Mouse (Mus musculus): ENCODE measurements around the gene Sesn1. TPM values are rescaled to one million over a fixed set of nuclear protein-coding genes. Genes with fewer than 3 reads are reported as not detected.
"Not testable (repeated sequence)": the region's sequence is repeated elsewhere in the genome, so short reads cannot be mapped to it uniquely, and the experiment has no call there.

Gene Sesn1
- polyA plus RNA-seq, 1 experiment from 2014 or later = 49.6 TPM

DNA sequence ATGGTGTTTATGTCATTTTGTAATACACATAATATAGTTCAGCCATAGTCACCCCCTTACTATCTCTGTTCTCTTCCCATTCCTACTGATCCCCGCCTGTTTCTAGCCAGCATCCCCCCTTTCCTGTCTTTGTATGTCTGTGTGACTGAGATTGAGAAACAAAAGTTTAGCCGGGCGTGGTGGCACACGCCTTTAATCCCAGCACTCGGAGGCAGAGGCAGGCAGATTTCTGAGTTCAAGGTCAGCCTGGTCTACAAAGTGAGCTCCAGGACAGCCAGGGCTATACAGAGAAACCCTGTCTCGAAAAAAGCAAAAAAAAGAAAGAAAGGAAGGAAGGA lies 9.0 kb downstream of the Sesn1 start:
- WGBS = 95% methylated on average over 6 of the region's 6 CpGs
- ATAC-seq; H3K27ac ChIP-seq (ENCODE audit: low read length); H3K9ac ChIP-seq (replicated peaks; ENCODE audit: low read depth, low read length); H3K4me3 ChIP-seq (replicated peaks; ENCODE audit: low read length); H3K9me3 ChIP-seq (ENCODE audit: control insufficient read depth, low read length); H3K4me1 ChIP-seq (replicated peaks; ENCODE audit: control insufficient read depth, insufficient read depth, low read length); H3K27me3 ChIP-seq (replicated peaks; ENCODE audit: control insufficient read depth, insufficient read depth, low read length); H3K4me2 ChIP-seq (ENCODE audit: low read length); H3K36me3 ChIP-seq (ENCODE audit: control insufficient read depth, insufficient read depth): not testable (repeated sequence)

DNA sequence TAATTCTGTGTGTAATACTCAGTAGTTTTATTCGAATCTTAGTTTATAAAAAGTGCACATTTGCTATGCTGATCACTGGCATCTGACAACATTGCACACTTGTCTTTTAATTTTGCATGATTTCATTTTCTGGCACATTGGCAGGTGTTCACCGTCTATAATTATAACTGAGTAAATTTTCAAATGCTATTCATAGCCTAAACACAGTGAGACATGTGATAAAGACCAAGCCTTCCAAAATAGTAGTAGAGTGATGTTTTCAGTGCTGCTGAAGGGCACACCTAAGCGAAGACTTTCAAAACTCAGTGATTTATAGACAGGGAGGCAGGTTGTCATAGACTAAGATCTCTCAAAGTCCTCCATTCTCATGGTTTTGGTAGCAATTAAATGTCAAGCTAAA lies 9.6 kb downstream of the Sesn1 start:
- no peak overlapping the region for H3K4me2 ChIP-seq (ENCODE audit: low read length)
- no peaks in the 10 kb centered on the region for H3K27me3 ChIP-seq (replicated peaks; ENCODE audit: control insufficient read depth, insufficient read depth, low read length)
- no peak overlapping the region for H3K9ac ChIP-seq (replicated peaks; ENCODE audit: low read depth, low read length)
- H3K9me3 ChIP-seq (ENCODE audit: control insufficient read depth, low read length) = no peaks in the 10 kb centered on the region
- H3K36me3 ChIP-seq (ENCODE audit: control insufficient read depth, insufficient read depth) = no peaks in the 10 kb centered on the region
- H3K4me1 ChIP-seq (replicated peaks; ENCODE audit: control insufficient read depth, insufficient read depth, low read length) = peaks cover 2% of the 10 kb centered on the region; the same call in 1 of the 2 replicates
- H3K27ac ChIP-seq (ENCODE audit: low read length) = no peak overlapping the region
- WGBS = 64% methylated on average over 3 of the region's 3 CpGs
- ATAC-seq = peak; percentile 61; the same call in 1 of the 2 replicates
- no peak overlapping the region for H3K4me3 ChIP-seq (replicated peaks; ENCODE audit: low read length)

DNA sequence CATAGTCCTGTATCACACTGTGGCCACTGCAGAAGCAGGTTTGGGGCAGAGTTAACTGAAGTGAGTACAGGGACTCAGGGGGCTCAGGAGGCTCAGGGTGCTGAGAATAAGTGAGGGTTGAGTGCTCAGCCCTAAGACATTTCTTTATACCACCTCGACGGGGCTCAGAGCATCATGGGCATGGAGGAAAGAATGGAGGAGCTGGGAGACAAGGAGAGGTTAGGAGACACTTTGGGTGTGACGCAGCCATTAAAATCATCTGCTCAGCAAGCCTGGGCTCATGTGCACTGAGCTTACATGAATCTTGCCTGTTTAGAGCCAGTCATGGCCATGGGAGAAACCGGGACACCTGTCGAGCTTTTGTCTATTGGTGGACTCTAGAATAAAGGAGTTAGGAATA lies 10.7 kb downstream of the Sesn1 start:
- Histone ChIP-seq H3K27me3 (replicated peaks; ENCODE audit: control insufficient read depth, insufficient read depth, low read length) (no peaks in the 10 kb centered on the region), H3K4me1 (replicated peaks; ENCODE audit: control insufficient read depth, insufficient read depth, low read length) (peaks cover 2% of the 10 kb centered on the region; the same call in 1 of the 2 replicates), H3K4me2 (ENCODE audit: low read length) (no peak overlapping the region), H3K9me3 (ENCODE audit: control insufficient read depth, low read length) (no peaks in the 10 kb centered on the region), H3K27ac (ENCODE audit: low read length) (no peak overlapping the region), H3K4me3 (replicated peaks; ENCODE audit: low read length) (no peak overlapping the region), H3K36me3 (ENCODE audit: control insufficient read depth, insufficient read depth) (no peaks in the 10 kb centered on the region), H3K9ac (replicated peaks; ENCODE audit: low read depth, low read length) (no peak overlapping the region)
- 94% methylated on average over 5 of the region's 5 CpGs for WGBS
- ATAC-seq = no peak

GRCm38 (mm10) chr10:41821171-41821570 lies 11.4 kb downstream of the Sesn1 start:
- Histone ChIP-seq H3K27me3 (replicated peaks; ENCODE audit: control insufficient read depth, insufficient read depth, low read length) (no peaks in the 10 kb centered on the region), H3K9me3 (ENCODE audit: control insufficient read depth, low read length) (no peaks in the 10 kb centered on the region), H3K27ac (ENCODE audit: low read length) (no peak overlapping the region), H3K36me3 (ENCODE audit: control insufficient read depth, insufficient read depth) (no peaks in the 10 kb centered on the region), H3K4me3 (replicated peaks; ENCODE audit: low read length) (no peak overlapping the region), H3K4me2 (ENCODE audit: low read length) (no peak overlapping the region), H3K4me1 (replicated peaks; ENCODE audit: control insufficient read depth, insufficient read depth, low read length) (peaks cover 2% of the 10 kb centered on the region; the same call in 1 of the 2 replicates), H3K9ac (replicated peaks; ENCODE audit: low read depth, low read length) (no peak overlapping the region)
- ATAC-seq = no peak
- WGBS = 87% methylated on average over 6 of the region's 6 CpGs

GRCm38 (mm10) chr10:41822573-41823281 lies 13.0 kb downstream of the Sesn1 start:
- Histone ChIP-seq H3K4me1 (replicated peaks; ENCODE audit: control insufficient read depth, insufficient read depth, low read length) (no peaks in the 10 kb centered on the region), H3K4me2 (ENCODE audit: low read length) (no peak overlapping the region), H3K9ac (replicated peaks; ENCODE audit: low read depth, low read length) (no peak overlapping the region), H3K27me3 (replicated peaks; ENCODE audit: control insufficient read depth, insufficient read depth, low read length) (no peaks in the 10 kb centered on the region), H3K4me3 (replicated peaks; ENCODE audit: low read length) (no peak overlapping the region), H3K36me3 (ENCODE audit: control insufficient read depth, insufficient read depth) (no peaks in the 10 kb centered on the region), H3K9me3 (ENCODE audit: control insufficient read depth, low read length) (no peaks in the 10 kb centered on the region), H3K27ac (ENCODE audit: low read length) (no peak overlapping the region)
- 82% methylated on average over 5 of the region's 5 CpGs for WGBS
- no peak for ATAC-seq

DNA sequence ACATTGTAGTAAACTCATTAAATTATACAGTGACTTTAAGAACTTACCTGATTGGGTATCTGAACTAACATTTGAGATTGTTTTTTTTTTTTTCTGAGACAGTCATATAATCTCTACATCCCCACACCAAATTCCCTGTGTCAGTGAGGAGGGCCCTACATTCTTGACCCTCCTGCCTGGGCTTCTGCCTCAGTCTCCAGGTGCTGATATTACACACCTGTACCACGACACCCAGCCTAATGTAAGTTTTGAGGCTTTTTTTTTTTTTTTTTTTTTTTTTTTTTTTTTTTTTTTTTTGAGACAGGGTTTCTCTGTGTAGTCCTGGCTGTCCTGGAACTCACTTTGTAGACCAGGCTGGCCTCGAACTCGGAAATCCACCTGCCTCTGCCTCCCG lies 13.5 kb downstream of the Sesn1 start:
- not testable (repeated sequence) for H3K27ac ChIP-seq (ENCODE audit: low read length); H3K4me2 ChIP-seq (ENCODE audit: low read length); H3K27me3 ChIP-seq (replicated peaks; ENCODE audit: control insufficient read depth, insufficient read depth, low read length); H3K4me1 ChIP-seq (replicated peaks; ENCODE audit: control insufficient read depth, insufficient read depth, low read length); H3K9me3 ChIP-seq (ENCODE audit: control insufficient read depth, low read length); H3K4me3 ChIP-seq (replicated peaks; ENCODE audit: low read length); H3K36me3 ChIP-seq (ENCODE audit: control insufficient read depth, insufficient read depth); ATAC-seq; H3K9ac ChIP-seq (replicated peaks; ENCODE audit: low read depth, low read length)
- 96% methylated on average over 2 of the region's 4 CpGs for WGBS

GRCm38 (mm10) chr10:41823916-41824315 lies 14.2 kb downstream of the Sesn1 start:
- Histone ChIP-seq H3K27me3 (replicated peaks; ENCODE audit: control insufficient read depth, insufficient read depth, low read length) (no peaks in the 10 kb centered on the region), H3K4me2 (ENCODE audit: low read length) (no peak overlapping the region), H3K36me3 (ENCODE audit: control insufficient read depth, insufficient read depth) (no peaks in the 10 kb centered on the region), H3K4me1 (replicated peaks; ENCODE audit: control insufficient read depth, insufficient read depth, low read length) (no peaks in the 10 kb centered on the region), H3K27ac (ENCODE audit: low read length) (no peak overlapping the region), H3K9me3 (ENCODE audit: control insufficient read depth, low read length) (no peaks in the 10 kb centered on the region), H3K4me3 (replicated peaks; ENCODE audit: low read length) (no peak overlapping the region), H3K9ac (replicated peaks; ENCODE audit: low read depth, low read length) (no peak overlapping the region)
- WGBS = 88% methylated on average over 4 of the region's 4 CpGs
- no peak for ATAC-seq

GRCm38 (mm10) chr10:41825041-41825440 lies 15.3 kb downstream of the Sesn1 start:
- 89% methylated on average over 10 of the region's 10 CpGs for WGBS
- Histone ChIP-seq H3K4me1 (replicated peaks; ENCODE audit: control insufficient read depth, insufficient read depth, low read length) (no peaks in the 10 kb centered on the region), H3K9me3 (ENCODE audit: control insufficient read depth, low read length) (no peaks in the 10 kb centered on the region), H3K4me2 (ENCODE audit: low read length) (no peak overlapping the region), H3K4me3 (replicated peaks; ENCODE audit: low read length) (no peak overlapping the region), H3K36me3 (ENCODE audit: control insufficient read depth, insufficient read depth) (no peaks in the 10 kb centered on the region), H3K27me3 (replicated peaks; ENCODE audit: control insufficient read depth, insufficient read depth, low read length) (no peaks in the 10 kb centered on the region), H3K9ac (replicated peaks; ENCODE audit: low read depth, low read length) (no peak overlapping the region), H3K27ac (ENCODE audit: low read length) (no peak overlapping the region)
- no peak for ATAC-seq

- H3K36me3 ChIP-seq (ENCODE audit: control insufficient read depth, insufficient read depth) = no peaks in the 10 kb centered on the region
- no peaks in the 10 kb centered on the region for H3K9me3 ChIP-seq (ENCODE audit: control insufficient read depth, low read length)
- no peak overlapping the region for H3K9ac ChIP-seq (replicated peaks; ENCODE audit: low read depth, low read length)
- no peak overlapping the region for H3K4me3 ChIP-seq (replicated peaks; ENCODE audit: low read length)
- no peak overlapping the region for H3K4me2 ChIP-seq (ENCODE audit: low read length)
- no peaks in the 10 kb centered on the region for H3K27me3 ChIP-seq (replicated peaks; ENCODE audit: control insufficient read depth, insufficient read depth, low read length)
- H3K27ac ChIP-seq (ENCODE audit: low read length) = no peak overlapping the region
- H3K4me1 ChIP-seq (replicated peaks; ENCODE audit: control insufficient read depth, insufficient read depth, low read length) = no peaks in the 10 kb centered on the region
- 91% methylated on average over 4 of the region's 4 CpGs for WGBS
- ATAC-seq = no peak
Measured at GRCm38 (mm10) chr10:41825996-41826395, 16.3 kb downstream of the Sesn1 start.

Measured in forebrain, embryonic 16.5 days (tissue).